Mouse (Mus musculus): ENCODE measurements at regions not wholly inside any gene's neighbourhood (a gene's known extent, or its start where the extent isn't known, plus 50 kb on each side); places are given as distances from the start of the nearest gene placed in this dataset.
A peak's percentile ranks its signal among the peaks of the same experiment; 100 is the strongest.

GRCm38 (mm10) chr7:54458386-54458785 lies 376.9 kb upstream of the Luzp2 start:
- DNase-seq (ENCODE audit: low spot score in 2 of 2): no peak

- DNase-seq (ENCODE audit: low spot score in 2 of 2): no peak
Measured at GRCm38 (mm10) chr7:54491254-54491653, 344.0 kb upstream of the Luzp2 start.

GRCm38 (mm10) chr7:54505235-54505634 lies 330.1 kb upstream of the Luzp2 start:
- DNase-seq (ENCODE audit: low spot score in 2 of 2): no peak

GRCm38 (mm10) chr7:54507006-54507405 lies 328.3 kb upstream of the Luzp2 start:
- no peak for DNase-seq (ENCODE audit: low spot score in 2 of 2)

GRCm38 (mm10) chr7:54535693-54536092 lies 299.6 kb upstream of the Luzp2 start:
- no peak for DNase-seq (ENCODE audit: low spot score in 2 of 2)

- DNase-seq (ENCODE audit: low spot score in 2 of 2): no peak
Measured at GRCm38 (mm10) chr7:54557436-54557835, 277.9 kb upstream of the Luzp2 start.

GRCm38 (mm10) chr7:54565569-54566179 lies 269.6 kb upstream of the Luzp2 start:
- DNase-seq (ENCODE audit: low spot score in 2 of 2): no peak

- DNase-seq (ENCODE audit: low spot score in 2 of 2): no peak
Measured at GRCm38 (mm10) chr7:54599776-54600175, 235.5 kb upstream of the Luzp2 start.

GRCm38 (mm10) chr7:54622436-54622835 lies 212.9 kb upstream of the Luzp2 start:
- DNase-seq (ENCODE audit: low spot score in 2 of 2): no peak

- DNase-seq (ENCODE audit: low spot score in 2 of 2): peak in 1 of 2 experiments; percentile 8
Measured at GRCm38 (mm10) chr7:54633930-54634329, 201.4 kb upstream of the Luzp2 start.

- DNase-seq (ENCODE audit: low spot score in 2 of 2): no peak
Measured at GRCm38 (mm10) chr7:54634348-54635035, 200.8 kb upstream of the Luzp2 start.

- DNase-seq (ENCODE audit: low spot score in 2 of 2): no peak
Measured at GRCm38 (mm10) chr7:54645314-54645713, 190.0 kb upstream of the Luzp2 start.

- no peak for DNase-seq (ENCODE audit: low spot score in 2 of 2)
Measured at GRCm38 (mm10) chr7:54649025-54649424, 186.3 kb upstream of the Luzp2 start.
